Comparison of ENCODE assay signal across 22 mouse cellular contexts in genomic region chr5:131510659-131511058, GRCm38 (mm10).
DNase-seq lines count a peak whose midpoint lies in the region; ATAC-seq and TF ChIP-seq lines count a peak whose summit lies in the region.
"Had no signal": no experiment of that assay in that cellular context is flagged by ENCODE, and none has a peak within 500 bp of the region (broad histone marks: within the 10 kb centered on the region; RNA-seq: fewer than 3 reads in every experiment).

No protein-coding gene starts in this region.

- H3K9me3 ChIP-seq in lung, postnatal 0 days (ENCODE audit: low read length): no peaks in the 10 kb centered on the region

- H3K36me3 ChIP-seq in lung, postnatal 0 days (ENCODE audit: insufficient read depth, low read length): no peaks in the 10 kb centered on the region
- H3K36me3 ChIP-seq: G1E had no signal

- no peaks in the 10 kb centered on the region for H3K4me1 ChIP-seq in lung, postnatal 0 days (ENCODE audit: insufficient read depth, low read depth, low read length)

- DNase-seq in gastrocnemius, adult 18-20 months (ENCODE audit: low spot score): peak; percentile 4
- DNase-seq in gastrocnemius, postnatal 10 days: no peak
- no peak for DNase-seq in gastrocnemius, adult 2 months
- no peak for DNase-seq in gastrocnemius, postnatal 14 days
- peak; percentile 49 for DNase-seq in lung, postnatal 0 days (ENCODE audit: low spot score)
- DNase-seq in lung, postnatal 36 days: no peak
- DNase-seq in skeletal muscle tissue, adult 2 months (ENCODE audit: low read depth, low spot score): peak; percentile 10
- DNase-seq in cerebellum, postnatal 10 days: no peak
- DNase-seq: adrenal gland, adult 2 months; adrenal gland, adult 8-10 months; adrenal gland, postnatal 10 days; adrenal gland, postnatal 14 days; adrenal gland, postnatal 25 days; adrenal gland, postnatal 36 days; B cell, adult 2 months; cerebellum, adult 11 months; cerebellum, adult 11-12 months had no signal

- no peaks in the 10 kb centered on the region for H3K27me3 ChIP-seq in lung, postnatal 0 days (replicated peaks; ENCODE audit: insufficient read depth, low read length)
- H3K27me3 ChIP-seq: CH12.LX, Patski had no signal

- no peak for TF ChIP-seq CTCF in gastrocnemius, adult 2 months (IDR thresholded peaks at IDR 0.05)
- no peak for TF ChIP-seq CTCF in lung, postnatal 0 days (IDR thresholded peaks at IDR 0.05)

- intact Hi-C loops in gastrocnemius, adult 2 months (cut with DNase I): no loop called here
- intact Hi-C loops in gastrocnemius, postnatal 14 days (cut with DNase I; ENCODE audit: low total_unique reads): no loop called here

- peak; percentile 75 for ATAC-seq in lung, postnatal 0 days
- ATAC-seq: activated CD4-positive, CD25-positive, alpha-beta regulatory T cell, adult 4 months; CD4-positive, CD25-positive, alpha-beta regulatory T cell, adult 4 months; Patski had no signal

- no peak overlapping the region for H3K9ac ChIP-seq in lung, postnatal 0 days (replicated peaks; ENCODE audit: low read depth)

- 33% methylated on average over 5 of the region's 5 CpGs for WGBS in lung, postnatal 0 days

- no peak overlapping the region for H3K4me3 ChIP-seq in gastrocnemius, adult 2 months
- H3K4me3 ChIP-seq in lung, postnatal 0 days (ENCODE audit: low read depth, low read length): no peak overlapping the region

- TF ChIP-seq EP300 in lung, postnatal 0 days (IDR thresholded peaks at IDR 0.05): peak; percentile 93

- peak overlapping the region; percentile 24; the same call in 1 of the 2 replicates for H3K27ac ChIP-seq in gastrocnemius, adult 2 months
- no peak overlapping the region for H3K27ac ChIP-seq in lung, postnatal 0 days (ENCODE audit: low read length)

- no peak overlapping the region for H3K4me2 ChIP-seq in lung, postnatal 0 days (replicated peaks; ENCODE audit: low read depth, low read length)

Comparison
In these comparisons a context has a peak if more than half of its experiments do, and no peak if none do; other contexts are left out.
1. DNase-seq: peak in gastrocnemius, adult 18-20 months (single experiment), lung, postnatal 0 days (single experiment) and skeletal muscle tissue, adult 2 months (single experiment); none in gastrocnemius, postnatal 10 days (single experiment), gastrocnemius, adult 2 months (single experiment), gastrocnemius, postnatal 14 days (single experiment), lung, postnatal 36 days (single experiment) and cerebellum, postnatal 10 days (0 of 2).